Mouse (Mus musculus) left cerebral cortex, adult 2 months (tissue): ENCODE results near the gene Ugt1a9. TPM values are rescaled to one million over a fixed set of nuclear protein-coding genes. Genes with fewer than 3 reads are reported as not detected.

ENCODE experiments used
- DNase-seq, 2 experiments: peaks; one replicate each; pipeline ENCODE4 v3.0.0; 2021 to 2022; ENCODE audit warnings: low spot score in 2 of 2, mixed read lengths in 1 of 2; ENCODE audit errors: extremely low spot score in 1 of 2
- H3K27ac ChIP-seq: fragments of 200-600 bp; 2 replicates; pipeline ENCODE4 v1.8.1; 2022
- H3K4me3 ChIP-seq: fragments of 200-600 bp; 2 replicates; pipeline ENCODE4 v1.8.1; 2022
- CTCF ChIP-seq: fragments of 200-600 bp; IDR thresholded peaks from 2 replicates; pipeline ENCODE4 v1.8.1; 2022; ENCODE audit warnings: antibody characterized with exemption, mild to moderate bottlenecking, moderate library complexity
- intact Hi-C: fragments of 180-260 bp; cut with DNase I; formaldehyde crosslinking; loops from one replicate; pipeline ENCODE4 v1.15.1; 2025
- total RNA-seq, 2 experiments: library from RNA; stranded (reverse); gene quantifications; 2 replicates each; pipeline ENCODE4 v1.2.3; 2021

Gene Ugt1a9
- total RNA-seq, 2 experiments from 2014 or later = not detected

- no peak for TF ChIP-seq CTCF
- intact Hi-C loops = no loop called here
- DNase-seq = no peak
- Histone ChIP-seq H3K27ac (no peak overlapping the region), H3K4me3 (no peak overlapping the region)
Measured at GRCm38 (mm10) chr1:88253540-88253939, 182.9 kb downstream of the Ugt1a9 start.

- intact Hi-C loops = no loop called here
- H3K4me3 ChIP-seq = no peak overlapping the region
- H3K27ac ChIP-seq = no peak overlapping the region
- no peak for TF ChIP-seq CTCF
- DNase-seq = no peak
Measured at GRCm38 (mm10) chr1:88254793-88255465, 184.3 kb downstream of the Ugt1a9 start.

GRCm38 (mm10) chr1:88255466-88255857 is 184.9 kb downstream of the Ugt1a9 start:
- Histone ChIP-seq H3K27ac (no peak overlapping the region), H3K4me3 (no peak overlapping the region)
- no peak for DNase-seq
- no peak for TF ChIP-seq CTCF
- intact Hi-C loops = no loop called here

- TF ChIP-seq CTCF = no peak
- H3K4me3 ChIP-seq = no peak overlapping the region
- peak in 1 of 2 experiments; percentile 33 for DNase-seq
- intact Hi-C loops = no loop called here
- H3K27ac ChIP-seq = no peak overlapping the region
Measured at GRCm38 (mm10) chr1:88255989-88256754, 185.6 kb downstream of the Ugt1a9 start.

- no peak overlapping the region for H3K4me3 ChIP-seq
- intact Hi-C loops = no loop called here
- DNase-seq = no peak
- no peak overlapping the region for H3K27ac ChIP-seq
- no peak for TF ChIP-seq CTCF
Measured at GRCm38 (mm10) chr1:88256886-88257663, 186.5 kb downstream of the Ugt1a9 start.

GRCm38 (mm10) chr1:88257681-88258080 is 187.1 kb downstream of the Ugt1a9 start:
- intact Hi-C loops = no loop called here
- no peak overlapping the region for H3K27ac ChIP-seq
- no peak overlapping the region for H3K4me3 ChIP-seq
- DNase-seq = no peak
- TF ChIP-seq CTCF = no peak

- TF ChIP-seq CTCF = no peak
- intact Hi-C loops = no loop called here
- Histone ChIP-seq H3K4me3 (no peak overlapping the region), H3K27ac (no peak overlapping the region)
- no peak for DNase-seq
Measured at GRCm38 (mm10) chr1:88258361-88258760, 187.8 kb downstream of the Ugt1a9 start.

GRCm38 (mm10) chr1:88258881-88259642 is 188.5 kb downstream of the Ugt1a9 start:
- DNase-seq = no peak
- Histone ChIP-seq H3K27ac (no peak overlapping the region), H3K4me3 (no peak overlapping the region)
- TF ChIP-seq CTCF = no peak; the same call in 1 of the 2 replicates
- intact Hi-C loops = no loop called here

- TF ChIP-seq CTCF = no peak
- no peak overlapping the region for H3K4me3 ChIP-seq
- no peak overlapping the region for H3K27ac ChIP-seq
- no peak for DNase-seq
- intact Hi-C loops = no loop called here
Measured at GRCm38 (mm10) chr1:88259643-88260024, 189.0 kb downstream of the Ugt1a9 start.

- no peak for DNase-seq
- no peak overlapping the region for H3K27ac ChIP-seq
- intact Hi-C loops = no loop called here
- H3K4me3 ChIP-seq = no peak overlapping the region
- no peak for TF ChIP-seq CTCF
Measured at GRCm38 (mm10) chr1:88260114-88260513, 189.5 kb downstream of the Ugt1a9 start.

GRCm38 (mm10) chr1:88260604-88261377 is 190.2 kb downstream of the Ugt1a9 start:
- intact Hi-C loops = no loop called here

More at GRCm38 (mm10) chr1:88260604-88261377, 190.2 kb downstream of the Ugt1a9 start:
- no peak overlapping the region for H3K4me3 ChIP-seq
- H3K27ac ChIP-seq = no peak overlapping the region
- DNase-seq = no peak
- TF ChIP-seq CTCF = no peak
